Mouse (Mus musculus) lung, postnatal 25 days (tissue): Measurements from ENCODE around the gene Pbx1.

ENCODE experiments used
- DNase-seq: peaks from one replicate; pipeline ENCODE4 v3.0.0; 2022; ENCODE audit warnings: low spot score

Gene Pbx1

DNA sequence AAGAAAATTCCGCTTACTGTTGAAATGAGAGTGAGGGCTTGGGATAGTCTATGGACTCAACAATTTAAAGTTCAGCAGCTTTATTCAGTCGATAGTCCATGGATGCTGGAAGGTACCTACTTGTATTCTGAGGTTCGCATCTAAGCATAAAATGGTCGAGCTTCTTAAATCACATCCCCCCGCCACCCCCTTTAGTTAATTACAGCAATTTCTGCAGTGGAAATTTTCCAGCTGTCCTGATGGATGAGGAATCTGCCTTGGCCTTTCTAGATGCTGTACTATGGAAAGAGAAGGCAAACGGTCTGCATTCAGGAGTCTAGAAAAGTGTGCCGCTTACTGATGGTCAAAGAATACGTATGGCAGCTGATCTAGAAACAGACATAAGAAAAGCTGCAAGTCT is 262.3 kb downstream of the Pbx1 start:
- DNase-seq = no peak

DNA sequence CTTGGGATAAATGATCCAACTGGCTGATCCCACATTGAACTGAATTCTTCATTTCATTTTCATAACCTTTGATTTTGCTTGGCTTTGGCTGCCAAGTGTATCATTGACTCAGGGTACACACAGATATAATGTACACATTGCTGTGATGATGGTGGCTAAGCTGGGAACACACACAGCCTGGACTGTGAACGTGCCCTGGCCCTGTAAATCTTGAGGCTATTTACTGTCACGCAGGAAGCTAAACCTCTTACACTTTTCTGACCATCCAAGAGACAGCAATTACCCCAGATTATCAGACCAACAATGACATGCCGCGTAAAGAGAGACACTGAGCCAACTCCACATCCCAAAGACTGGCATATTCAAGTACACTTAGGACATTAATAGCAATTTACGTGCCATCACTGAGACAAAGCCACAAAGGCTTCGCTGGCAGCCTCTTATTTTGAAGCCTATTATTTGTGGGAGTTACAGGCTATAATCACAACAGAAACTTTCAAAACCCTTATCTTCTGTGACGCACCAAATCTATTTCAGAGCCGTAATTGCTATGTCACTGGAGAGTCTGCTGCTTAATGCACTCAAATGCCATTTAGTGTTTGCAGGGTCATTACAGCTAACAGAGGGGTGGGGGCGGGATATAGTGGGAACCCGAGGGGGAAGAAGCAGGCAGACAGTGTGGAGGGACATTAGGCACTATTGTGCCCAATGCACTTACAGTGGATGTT is 262.9 kb downstream of the Pbx1 start:
- DNase-seq = no peak

DNA sequence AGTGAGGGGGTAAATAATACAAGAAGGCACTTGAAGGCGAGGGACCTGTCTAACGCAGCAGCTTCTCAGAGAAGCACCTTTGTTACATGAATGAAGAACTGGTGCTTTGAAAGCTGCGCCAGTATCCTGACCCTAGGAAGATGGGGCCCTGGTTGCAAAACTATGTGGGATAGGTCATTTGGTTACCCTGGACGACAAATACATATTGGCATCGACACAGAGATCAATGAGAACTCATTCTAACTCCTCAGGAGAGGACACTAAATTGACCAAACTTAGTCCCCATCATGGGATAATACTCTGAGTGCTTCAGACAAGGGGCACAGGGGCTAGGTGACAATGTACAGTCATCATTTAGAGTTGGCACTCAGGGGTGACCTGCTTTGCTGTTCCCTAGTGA is 264.3 kb downstream of the Pbx1 start:
- DNase-seq = no peak

DNA sequence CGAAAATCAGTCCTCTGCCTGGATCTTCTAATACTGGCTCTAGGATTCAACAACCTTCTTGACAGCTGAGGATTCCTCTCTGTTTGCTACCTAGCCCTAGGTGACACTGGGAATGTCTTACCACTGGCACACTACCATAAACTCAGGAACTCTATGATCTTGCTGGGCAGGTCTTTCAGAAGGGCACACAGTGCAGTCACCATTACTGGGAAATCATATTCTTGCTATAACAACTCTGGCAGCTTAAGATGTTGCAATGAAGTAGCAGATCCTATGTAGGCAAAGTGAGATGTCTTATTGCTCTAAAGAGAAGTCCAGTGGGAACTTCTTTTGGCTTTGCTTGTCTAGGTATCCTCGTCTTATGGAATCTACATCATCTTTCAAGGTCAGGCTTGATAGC is 265.2 kb downstream of the Pbx1 start:
- no peak for DNase-seq

DNA sequence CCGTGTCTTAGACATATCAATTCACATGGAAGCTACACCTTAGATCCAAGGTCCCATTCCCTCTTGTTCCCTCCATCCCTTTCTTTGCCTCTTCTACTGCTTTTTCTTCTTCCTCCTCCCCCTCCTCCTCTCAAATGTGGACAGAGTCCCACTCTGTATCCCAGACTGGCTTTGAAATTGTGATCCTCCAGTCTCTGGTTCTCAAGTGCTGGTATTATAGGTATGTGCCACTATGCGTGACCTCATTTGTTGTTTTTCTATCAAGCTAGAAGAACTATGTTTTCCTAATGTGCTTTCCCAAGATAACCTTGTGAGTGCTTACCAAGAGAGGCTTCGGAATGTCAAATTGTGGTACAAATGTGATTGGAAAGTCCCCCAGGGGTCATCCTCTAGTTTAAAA is 267.1 kb downstream of the Pbx1 start:
- DNase-seq = no peak

DNA sequence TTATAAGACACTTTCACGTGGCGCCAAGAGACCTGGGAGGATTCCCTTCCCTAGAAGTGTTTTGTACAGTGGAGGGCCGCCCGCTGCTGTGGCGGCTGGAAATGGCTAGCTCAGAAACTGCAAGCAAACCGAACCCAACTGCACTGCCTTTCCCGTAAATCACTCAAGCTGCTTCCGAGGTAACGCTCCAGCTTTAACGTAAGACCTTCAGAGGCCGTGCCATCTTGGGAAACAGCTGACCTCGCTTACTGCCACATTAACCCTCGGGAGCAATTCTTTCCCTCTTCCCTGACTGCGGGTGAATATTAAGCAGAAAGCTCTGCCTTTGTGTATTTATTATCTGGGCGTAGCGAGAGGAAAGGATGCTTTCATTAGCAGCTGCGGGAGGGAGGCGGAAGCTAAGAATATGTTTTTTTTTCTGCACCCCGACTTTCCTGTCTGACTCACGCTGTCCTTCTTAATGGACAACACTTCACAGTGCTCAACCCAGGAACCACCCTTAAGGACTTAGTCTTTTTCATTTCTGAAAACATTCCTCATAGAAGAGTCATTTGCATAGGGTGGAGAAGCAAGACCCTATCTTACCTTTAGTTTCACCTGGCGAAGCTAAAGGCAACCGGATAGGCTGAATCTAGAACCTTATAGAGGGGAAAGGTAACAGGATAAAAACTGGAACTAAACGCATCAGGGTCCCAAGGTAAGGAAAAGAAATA is 268.4 kb downstream of the Pbx1 start:
- no peak for DNase-seq

GRCm38 (mm10) chr1:168139138-168139682 is 292.9 kb downstream of the Pbx1 start:
- DNase-seq = no peak

GRCm38 (mm10) chr1:168138669-168139068 is 293.4 kb downstream of the Pbx1 start:
- no peak for DNase-seq

- no peak for DNase-seq
Measured at GRCm38 (mm10) chr1:168137890-168138289, 294.2 kb downstream of the Pbx1 start.

GRCm38 (mm10) chr1:168135545-168135944 is 296.5 kb downstream of the Pbx1 start:
- DNase-seq = no peak

DNA sequence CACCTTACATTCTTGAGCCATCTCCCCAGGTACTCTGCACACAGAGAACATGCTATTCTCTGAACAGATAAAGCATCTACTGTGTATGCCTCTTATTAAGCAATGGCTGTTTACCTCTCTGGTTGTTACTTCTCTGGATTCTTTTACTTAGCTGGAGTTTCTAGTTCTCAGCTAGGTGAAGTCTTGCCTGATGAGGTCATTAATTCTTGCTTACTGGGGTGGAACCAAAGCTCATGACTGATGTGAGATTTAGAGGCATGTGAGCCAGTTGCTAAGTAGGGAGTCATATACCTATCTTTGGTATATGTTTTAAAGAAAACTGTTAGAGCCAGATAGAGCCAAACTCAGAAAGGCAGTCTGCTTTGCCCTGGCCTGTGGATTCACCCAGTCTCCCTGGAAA is 298.4 kb downstream of the Pbx1 start:
- DNase-seq = peak; percentile 12

DNA sequence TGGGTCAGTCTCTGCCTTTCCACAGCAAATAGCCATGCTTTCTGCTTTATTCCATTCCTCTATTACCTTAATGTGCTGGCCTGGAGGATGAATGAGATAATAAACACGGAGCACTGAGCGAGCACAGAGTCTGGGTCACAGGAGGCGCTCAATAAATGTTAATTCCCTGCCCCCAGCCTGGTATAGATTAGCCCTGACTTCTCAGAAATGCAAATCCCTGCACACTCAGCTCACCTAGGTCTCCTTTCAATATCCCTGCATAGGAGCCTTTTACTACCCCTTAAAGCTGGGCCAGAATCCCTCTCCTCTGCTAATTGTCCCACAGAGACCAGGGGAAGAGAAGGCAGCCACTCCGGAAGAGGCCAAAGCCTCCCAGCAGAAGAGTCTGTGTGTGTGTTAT is 304.1 kb downstream of the Pbx1 start:
- no peak for DNase-seq

DNA sequence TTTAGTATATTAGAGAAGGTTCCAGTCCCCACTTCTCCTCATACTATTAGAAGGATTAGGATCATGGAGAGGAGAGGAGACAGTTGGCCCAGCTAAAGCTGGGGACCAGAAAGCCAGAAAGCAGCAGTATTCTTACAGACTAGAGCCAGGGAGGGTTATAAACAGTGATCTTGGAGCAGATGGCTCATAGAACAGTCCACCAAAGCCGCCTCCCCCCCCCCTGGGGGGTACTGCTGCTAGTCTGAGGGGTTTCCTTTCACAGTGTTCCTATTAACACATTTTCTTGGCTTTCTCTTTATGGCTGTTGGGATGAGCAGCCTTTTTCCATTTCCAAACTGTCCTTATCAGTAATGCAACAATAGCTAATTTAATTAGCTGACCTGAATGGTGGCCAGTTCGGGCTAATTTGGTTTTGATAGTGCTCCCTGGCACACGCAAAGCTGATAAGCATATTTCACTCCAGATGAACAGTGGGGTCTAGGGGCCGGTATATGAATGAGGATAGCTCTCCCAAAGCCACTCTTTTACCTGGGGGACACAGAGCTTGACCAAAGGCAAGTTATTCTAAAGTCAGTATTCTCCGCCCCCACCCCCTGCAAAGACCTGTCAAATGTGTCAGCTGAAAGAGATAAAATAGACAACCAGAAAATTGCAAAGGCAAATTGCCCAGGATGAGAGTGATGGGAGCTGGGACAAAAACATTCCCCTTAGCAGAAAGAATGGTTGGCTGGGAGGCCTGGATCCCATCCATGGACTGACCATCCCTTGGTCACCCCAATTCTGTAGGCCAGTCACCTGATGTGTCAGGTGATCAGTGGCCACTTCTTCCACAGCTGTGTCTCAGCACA is 307.2 kb downstream of the Pbx1 start:
- DNase-seq = no peak

DNA sequence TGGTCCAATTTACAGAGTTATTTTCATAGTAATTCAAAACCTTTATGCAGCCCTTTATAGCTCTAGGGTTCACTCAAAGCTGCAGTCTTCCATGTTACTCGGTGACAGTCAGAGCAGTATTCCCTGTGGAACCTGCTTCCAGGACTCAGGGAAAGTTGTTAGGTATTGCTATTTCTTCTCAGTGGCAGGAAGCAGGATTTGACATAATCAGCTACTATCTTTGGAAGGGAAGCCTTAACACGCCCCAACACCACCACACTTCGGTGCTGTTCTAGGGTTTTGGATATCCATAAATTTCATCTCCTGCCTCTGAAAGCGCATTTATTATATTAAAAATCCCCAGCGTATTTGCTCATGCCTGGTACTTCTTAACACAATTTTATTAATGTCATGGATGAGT is 314.0 kb downstream of the Pbx1 start:
- DNase-seq = no peak

DNA sequence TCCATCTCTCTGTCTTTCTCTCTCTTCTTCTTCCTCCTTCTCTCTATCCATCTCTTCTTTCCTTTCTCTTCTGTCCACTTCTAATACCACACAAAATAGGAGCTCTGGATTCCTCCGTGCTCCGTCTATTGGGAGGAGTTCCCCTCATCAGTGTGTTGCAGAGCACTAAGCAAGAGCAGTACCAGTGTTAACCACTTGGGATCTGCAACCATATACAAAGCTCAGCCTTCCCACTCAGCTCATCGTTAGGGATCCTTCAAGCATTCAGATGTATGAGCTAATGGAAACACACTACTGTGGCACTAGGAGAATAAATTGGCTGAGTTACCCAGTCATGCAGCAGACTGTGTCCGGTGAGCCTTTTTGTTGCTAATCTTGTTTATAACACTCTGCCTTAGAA is 314.7 kb downstream of the Pbx1 start:
- no peak for DNase-seq

DNA sequence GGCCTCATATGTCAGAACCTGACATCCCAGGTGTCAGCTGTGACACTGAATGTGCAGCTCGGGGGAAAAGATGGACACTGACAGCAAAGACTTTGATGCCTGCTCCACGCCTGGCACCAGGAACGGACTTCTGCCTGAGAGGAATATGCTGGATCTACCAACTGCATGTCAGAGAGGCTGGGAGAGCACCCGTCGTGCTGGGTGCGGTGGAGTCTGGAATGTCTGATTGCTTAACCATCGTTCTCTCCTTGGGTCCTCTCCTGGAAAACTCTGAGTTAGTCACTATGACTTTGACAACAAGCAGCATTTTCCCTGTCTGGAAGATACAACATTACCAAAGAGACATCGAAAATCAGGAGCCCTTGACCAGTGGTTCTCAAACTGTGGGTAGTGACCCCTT is 322.3 kb downstream of the Pbx1 start:
- no peak for DNase-seq

GRCm38 (mm10) chr1:168103821-168104220 is 328.2 kb downstream of the Pbx1 start:
- DNase-seq = peak; percentile 4

GRCm38 (mm10) chr1:168101514-168101913 is 330.6 kb downstream of the Pbx1 start:
- DNase-seq = no peak

DNA sequence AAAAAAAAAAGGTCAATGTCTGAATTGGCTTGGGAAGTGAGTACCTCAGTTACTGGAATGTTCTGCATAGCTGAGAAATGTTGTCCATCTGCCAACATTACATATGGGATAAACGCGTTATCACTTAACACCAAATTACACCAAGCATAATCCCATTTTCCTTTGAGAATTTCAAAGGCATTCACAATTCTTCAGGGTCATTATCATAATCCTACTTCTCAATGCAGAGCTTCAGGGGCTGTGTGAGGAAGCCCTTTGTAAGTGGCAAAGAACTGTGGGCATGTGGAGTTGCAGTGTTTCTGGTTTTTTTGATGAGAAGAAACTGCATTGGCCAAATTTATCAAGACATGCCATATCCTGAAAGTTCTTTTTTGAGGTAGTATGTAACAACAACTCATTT is 333.3 kb downstream of the Pbx1 start:
- DNase-seq = no peak

DNA sequence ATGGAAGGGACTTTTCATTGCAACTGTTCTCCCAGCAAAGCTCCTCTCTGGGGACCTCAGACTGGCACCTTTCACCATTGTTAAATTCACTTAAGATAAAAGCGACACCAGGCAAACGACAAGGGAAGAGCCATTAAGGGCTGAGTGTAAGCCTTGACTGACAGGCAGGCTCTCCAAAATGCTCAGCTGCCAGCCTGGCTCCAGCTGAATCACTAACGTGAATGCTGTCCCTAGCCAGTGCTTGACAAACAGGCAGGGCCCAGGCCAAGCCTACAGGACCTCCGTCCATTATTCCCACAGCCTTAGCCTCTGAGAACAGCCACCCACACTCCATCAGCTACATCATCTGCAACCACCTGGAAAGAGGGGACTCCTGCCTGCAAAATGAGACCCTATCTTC is 337.4 kb downstream of the Pbx1 start:
- DNase-seq = no peak

GRCm38 (mm10) chr1:168093044-168093443 is 339.0 kb downstream of the Pbx1 start:
- DNase-seq = peak; percentile 25

- no peak for DNase-seq
Measured at GRCm38 (mm10) chr1:168091627-168092026, 340.4 kb downstream of the Pbx1 start.

DNA sequence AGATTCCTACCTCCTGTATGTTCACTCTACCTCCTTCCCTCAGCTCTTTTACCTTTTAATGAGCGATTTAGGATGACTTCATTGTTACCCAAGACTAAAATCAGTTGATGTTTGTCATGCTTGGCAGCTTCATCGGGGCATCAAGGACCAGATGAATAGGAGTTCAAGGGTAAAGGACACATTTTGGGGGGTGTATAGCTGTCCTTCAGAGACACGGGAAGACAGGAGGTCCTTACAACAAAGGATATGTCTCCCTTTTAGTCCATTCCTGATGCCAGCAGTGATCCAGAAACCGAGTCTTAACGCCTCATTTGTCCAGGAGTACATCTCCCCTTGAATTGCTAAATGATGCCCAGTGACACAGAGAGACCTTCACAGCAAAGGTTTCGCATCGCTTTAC is 343.4 kb downstream of the Pbx1 start:
- no peak for DNase-seq
